Mouse (Mus musculus) kidney, adult 2 months (tissue): Measurements from ENCODE around the gene Pik3cd.
"Not testable (repeated sequence)": the region's sequence is repeated elsewhere in the genome, so short reads cannot be mapped to it uniquely, and the experiment has no call there.

ENCODE experiments used
- CTCF ChIP-seq: fragments of 200-500 bp; conservative IDR thresholded peaks from 2 replicates; pipeline ENCODE4 v1.5.1; 2011; ENCODE audit warnings: low read depth, mild to moderate bottlenecking, control low read depth, low read length, moderate library complexity, mixed read lengths; ENCODE audit not compliant: insufficient read depth, insufficient read length
- POLR2A ChIP-seq: fragments of 200-500 bp; IDR thresholded peaks from one replicate; pipeline ENCODE4 v1.6.1; 2011; ENCODE audit warnings: low read depth, low read length, control low read depth

- not testable (repeated sequence) for TF ChIP-seq POLR2A, CTCF
Measured at GRCm38 (mm10) chr4:149613497-149613896, 88.9 kb downstream of the Pik3cd start.
